Mouse (Mus musculus): Measurements from ENCODE around the gene Yeats4. TPM values are rescaled to one million over a fixed set of nuclear protein-coding genes. Genes with fewer than 3 reads are reported as not detected.
A peak's percentile ranks its signal among the peaks of the same experiment; 100 is the strongest.

The Yeats4 gene
- polyA plus RNA-seq, 1 experiment = 43.3 TPM

- no peaks in the 10 kb centered on the region for H3K27me3 ChIP-seq (ENCODE audit: control insufficient read depth, insufficient read depth, low read length)
- no peaks in the 10 kb centered on the region for H3K36me3 ChIP-seq (ENCODE audit: control insufficient read depth, insufficient read depth, low read length)
- no peak overlapping the region for H3K27ac ChIP-seq (ENCODE audit: control insufficient read depth, insufficient read depth, low read depth, low read length)
- H3K4me3 ChIP-seq (ENCODE audit: control insufficient read depth, low read depth, low read length) = no peak overlapping the region
- H3K4me1 ChIP-seq (ENCODE audit: control insufficient read depth, insufficient read depth, low read length) = peaks cover 3% of the 10 kb centered on the region
- no peak for TF ChIP-seq CTCF (IDR thresholded peaks at IDR 0.05; ENCODE audit: control insufficient read depth, insufficient read depth, insufficient replicate concordance, low read depth, low read length)
- TF ChIP-seq POLR2A (IDR thresholded peaks at IDR 0.05; ENCODE audit: control insufficient read depth, low read depth, low read length) = no peak
Measured at GRCm38 (mm10) chr10:117203558-117203981, 20.7 kb downstream of the Yeats4 start.

- Histone ChIP-seq H3K4me3 (ENCODE audit: control insufficient read depth, low read depth, low read length) (no peak overlapping the region), H3K4me1 (ENCODE audit: control insufficient read depth, insufficient read depth, low read length) (no peaks in the 10 kb centered on the region; the same call in 1 of the 2 replicates), H3K27ac (ENCODE audit: control insufficient read depth, insufficient read depth, low read depth, low read length) (no peak overlapping the region), H3K36me3 (ENCODE audit: control insufficient read depth, insufficient read depth, low read length) (no peaks in the 10 kb centered on the region), H3K27me3 (ENCODE audit: control insufficient read depth, insufficient read depth, low read length) (no peaks in the 10 kb centered on the region)
- TF ChIP-seq CTCF (IDR thresholded peaks at IDR 0.05; ENCODE audit: control insufficient read depth, insufficient read depth, insufficient replicate concordance, low read depth, low read length) (no peak), POLR2A (IDR thresholded peaks at IDR 0.05; ENCODE audit: control insufficient read depth, low read depth, low read length) (no peak)
Measured at GRCm38 (mm10) chr10:117202981-117203557, 21.2 kb downstream of the Yeats4 start.

- no peak overlapping the region for H3K27ac ChIP-seq (ENCODE audit: control insufficient read depth, insufficient read depth, low read depth, low read length)
- H3K4me3 ChIP-seq (ENCODE audit: control insufficient read depth, low read depth, low read length) = no peak overlapping the region
- no peak for TF ChIP-seq CTCF (IDR thresholded peaks at IDR 0.05; ENCODE audit: control insufficient read depth, insufficient read depth, insufficient replicate concordance, low read depth, low read length)
- no peak for TF ChIP-seq POLR2A (IDR thresholded peaks at IDR 0.05; ENCODE audit: control insufficient read depth, low read depth, low read length)
Measured at GRCm38 (mm10) chr10:117199701-117200100, 24.6 kb downstream of the Yeats4 start.

GRCm38 (mm10) chr10:117196696-117197095 lies 27.6 kb downstream of the Yeats4 start:
- no peaks in the 10 kb centered on the region for H3K27me3 ChIP-seq (ENCODE audit: control insufficient read depth, insufficient read depth, low read length)
- H3K27ac ChIP-seq (ENCODE audit: control insufficient read depth, insufficient read depth, low read depth, low read length) = no peak overlapping the region
- no peaks in the 10 kb centered on the region for H3K36me3 ChIP-seq (ENCODE audit: control insufficient read depth, insufficient read depth, low read length)
- TF ChIP-seq POLR2A (IDR thresholded peaks at IDR 0.05; ENCODE audit: control insufficient read depth, low read depth, low read length) = no peak
- no peak for TF ChIP-seq CTCF (IDR thresholded peaks at IDR 0.05; ENCODE audit: control insufficient read depth, insufficient read depth, insufficient replicate concordance, low read depth, low read length)
- H3K4me1 ChIP-seq (ENCODE audit: control insufficient read depth, insufficient read depth, low read length) = peaks cover 8% of the 10 kb centered on the region
- H3K4me3 ChIP-seq (ENCODE audit: control insufficient read depth, low read depth, low read length) = no peak overlapping the region

More at GRCm38 (mm10) chr10:117199701-117200100, 24.6 kb downstream of the Yeats4 start:
- Histone ChIP-seq H3K27me3 (ENCODE audit: control insufficient read depth, insufficient read depth, low read length) (no peaks in the 10 kb centered on the region), H3K4me1 (ENCODE audit: control insufficient read depth, insufficient read depth, low read length) (peaks cover 6% of the 10 kb centered on the region), H3K36me3 (ENCODE audit: control insufficient read depth, insufficient read depth, low read length) (no peaks in the 10 kb centered on the region)

- Histone ChIP-seq H3K36me3 (ENCODE audit: control insufficient read depth, insufficient read depth, low read length) (no peaks in the 10 kb centered on the region), H3K27me3 (ENCODE audit: control insufficient read depth, insufficient read depth, low read length) (no peaks in the 10 kb centered on the region), H3K4me3 (ENCODE audit: control insufficient read depth, low read depth, low read length) (peak overlapping the region; percentile 44), H3K27ac (ENCODE audit: control insufficient read depth, insufficient read depth, low read depth, low read length) (no peak overlapping the region), H3K4me1 (ENCODE audit: control insufficient read depth, insufficient read depth, low read length) (peaks cover 8% of the 10 kb centered on the region)
- TF ChIP-seq CTCF (IDR thresholded peaks at IDR 0.05; ENCODE audit: control insufficient read depth, insufficient read depth, insufficient replicate concordance, low read depth, low read length) (no peak), POLR2A (IDR thresholded peaks at IDR 0.05; ENCODE audit: control insufficient read depth, low read depth, low read length) (no peak; the same call in 1 of the 2 replicates)
Measured at GRCm38 (mm10) chr10:117195748-117196147, 28.6 kb downstream of the Yeats4 start.

- H3K27me3 ChIP-seq (ENCODE audit: control insufficient read depth, insufficient read depth, low read length) = no peaks in the 10 kb centered on the region
- TF ChIP-seq CTCF (IDR thresholded peaks at IDR 0.05; ENCODE audit: control insufficient read depth, insufficient read depth, insufficient replicate concordance, low read depth, low read length) (no peak), POLR2A (IDR thresholded peaks at IDR 0.05; ENCODE audit: control insufficient read depth, low read depth, low read length) (no peak)
Measured at GRCm38 (mm10) chr10:117195005-117195404, 29.3 kb downstream of the Yeats4 start.

GRCm38 (mm10) chr10:117193364-117193763 lies 30.9 kb downstream of the Yeats4 start:
- Histone ChIP-seq H3K27me3 (ENCODE audit: control insufficient read depth, insufficient read depth, low read length) (no peaks in the 10 kb centered on the region), H3K36me3 (ENCODE audit: control insufficient read depth, insufficient read depth, low read length) (no peaks in the 10 kb centered on the region), H3K27ac (ENCODE audit: control insufficient read depth, insufficient read depth, low read depth, low read length) (no peak overlapping the region), H3K4me3 (ENCODE audit: control insufficient read depth, low read depth, low read length) (peak overlapping the region; percentile 28; the same call in 1 of the 2 replicates), H3K4me1 (ENCODE audit: control insufficient read depth, insufficient read depth, low read length) (peaks cover 8% of the 10 kb centered on the region)
- TF ChIP-seq CTCF (IDR thresholded peaks at IDR 0.05; ENCODE audit: control insufficient read depth, insufficient read depth, insufficient replicate concordance, low read depth, low read length) = no peak
- TF ChIP-seq POLR2A (IDR thresholded peaks at IDR 0.05; ENCODE audit: control insufficient read depth, low read depth, low read length) = no peak

More at GRCm38 (mm10) chr10:117195005-117195404, 29.3 kb downstream of the Yeats4 start:
- H3K36me3 ChIP-seq (ENCODE audit: control insufficient read depth, insufficient read depth, low read length) = no peaks in the 10 kb centered on the region
- peak overlapping the region; percentile 44 for H3K4me3 ChIP-seq (ENCODE audit: control insufficient read depth, low read depth, low read length)
- peaks cover 8% of the 10 kb centered on the region for H3K4me1 ChIP-seq (ENCODE audit: control insufficient read depth, insufficient read depth, low read length)
- H3K27ac ChIP-seq (ENCODE audit: control insufficient read depth, insufficient read depth, low read depth, low read length) = no peak overlapping the region
